Mouse (Mus musculus) thymus, adult 2 months (tissue): Measurements from ENCODE around the gene D10Jhu81e.

Source experiments
- CTCF ChIP-seq: fragments of 200-500 bp; IDR thresholded peaks from 2 replicates; pipeline ENCODE4 v1.5.1; 2012; ENCODE audit warnings: mild to moderate bottlenecking, control low read depth, low read length, moderate library complexity, borderline replicate concordance; ENCODE audit not compliant: control insufficient read depth, poor library complexity, insufficient read depth; ENCODE audit errors: extremely low read depth
- POLR2A ChIP-seq: fragments of 200-500 bp; IDR thresholded peaks from 2 replicates; pipeline ENCODE4 v1.6.1; 2012; ENCODE audit warnings: mild to moderate bottlenecking, low read length, control low read depth, moderate library complexity; ENCODE audit not compliant: control insufficient read depth, poor library complexity, insufficient read depth; ENCODE audit errors: extremely low read depth

DNA sequence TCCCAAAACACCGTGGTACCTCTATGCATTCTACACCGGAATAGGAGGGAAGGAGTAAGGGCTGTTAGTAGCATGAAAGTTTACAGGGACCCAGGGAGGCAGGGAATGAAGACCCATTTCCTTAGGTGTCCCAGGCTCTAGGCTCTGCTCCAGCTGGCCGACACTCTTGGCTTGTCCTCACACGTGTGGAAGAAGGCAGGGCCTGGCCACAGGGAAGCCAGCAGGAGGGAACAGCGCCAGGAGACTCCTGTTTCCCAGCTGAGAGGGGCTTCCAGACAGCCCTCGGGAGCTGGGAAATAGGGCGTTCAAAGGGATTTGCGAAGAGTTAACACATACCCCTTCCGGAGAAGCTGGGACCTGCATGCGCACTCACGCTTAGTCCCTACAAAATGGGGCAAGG lies 40.2 kb downstream of the D10Jhu81e start:
- TF ChIP-seq CTCF (no peak), POLR2A (no peak)
